Mouse (Mus musculus): ENCODE measurements at regions not wholly inside any gene's neighbourhood (a gene's known extent, or its start where the extent isn't known, plus 50 kb on each side); places are given as distances from the start of the nearest gene placed in this dataset.
A peak's percentile ranks its signal among the peaks of the same experiment; 100 is the strongest.

DNA sequence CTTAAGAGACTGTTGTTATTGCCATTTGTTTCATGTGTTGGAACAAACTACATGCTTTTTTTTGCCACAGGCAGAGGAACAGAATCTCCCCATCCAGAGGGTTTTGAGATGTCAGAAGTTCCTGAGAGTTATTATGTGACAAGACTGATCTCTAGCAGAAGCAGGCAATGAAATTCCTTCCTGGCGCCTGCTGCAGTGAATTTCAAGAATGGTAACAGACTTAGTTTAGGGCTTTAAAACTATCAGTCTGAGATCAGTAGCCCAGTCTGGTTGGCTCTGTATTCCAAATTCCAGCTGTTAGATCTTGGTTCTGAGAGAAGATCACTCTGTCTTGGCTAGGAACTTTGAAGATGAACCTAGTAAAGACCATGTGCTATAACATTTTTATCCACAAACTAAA lies 749.2 kb upstream of the Marcks start:
- DNase-seq (ENCODE audit: low spot score in 2 of 2): no peak
- intact Hi-C loops (cut with DNase I): no loop called here

DNA sequence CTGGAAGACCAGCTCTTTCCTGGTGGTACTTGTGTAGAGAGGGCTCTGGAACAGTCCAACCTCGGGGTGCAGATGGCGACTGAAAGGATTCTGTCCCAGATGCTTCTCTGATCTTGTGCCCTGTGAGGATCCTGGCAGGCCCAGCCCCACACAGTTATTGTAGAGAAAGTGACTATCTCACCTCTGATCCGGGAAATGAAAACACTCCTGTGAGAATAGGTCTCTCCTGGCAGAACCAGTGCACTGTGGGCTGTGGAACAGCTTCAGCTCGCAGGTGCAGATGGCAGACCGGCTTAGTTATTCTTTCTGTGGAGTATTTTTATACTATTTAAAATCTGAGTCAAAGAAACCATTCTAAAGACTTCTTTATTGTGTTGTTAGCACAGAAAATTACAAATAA lies 742.1 kb upstream of the Marcks start:
- intact Hi-C loops (cut with DNase I): no loop called here

DNA sequence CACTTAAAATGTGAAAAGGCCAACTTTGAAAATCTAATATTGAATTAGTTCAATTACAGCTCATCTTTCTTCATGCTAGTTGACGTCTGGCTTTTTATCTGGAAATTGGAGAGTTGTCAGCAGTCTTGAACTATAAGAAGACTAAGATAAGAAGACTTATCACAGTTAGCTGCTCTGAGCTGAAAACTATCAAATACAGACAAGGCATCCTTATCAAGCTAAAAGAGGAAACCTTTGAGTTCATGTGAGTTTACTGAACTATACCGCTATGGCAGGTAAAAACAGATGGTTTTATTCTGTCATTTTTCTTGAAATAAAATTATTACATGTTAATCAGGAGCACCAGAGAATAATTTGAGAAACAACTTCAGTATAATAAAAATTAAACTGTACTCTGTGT lies 735.2 kb upstream of the Marcks start:
- intact Hi-C loops (cut with DNase I): no loop called here
- no peak for DNase-seq (ENCODE audit: low spot score in 2 of 2)

More for the DNA sequence above, 742.1 kb upstream of the Marcks start:
- no peak for DNase-seq (ENCODE audit: low spot score in 2 of 2)

DNA sequence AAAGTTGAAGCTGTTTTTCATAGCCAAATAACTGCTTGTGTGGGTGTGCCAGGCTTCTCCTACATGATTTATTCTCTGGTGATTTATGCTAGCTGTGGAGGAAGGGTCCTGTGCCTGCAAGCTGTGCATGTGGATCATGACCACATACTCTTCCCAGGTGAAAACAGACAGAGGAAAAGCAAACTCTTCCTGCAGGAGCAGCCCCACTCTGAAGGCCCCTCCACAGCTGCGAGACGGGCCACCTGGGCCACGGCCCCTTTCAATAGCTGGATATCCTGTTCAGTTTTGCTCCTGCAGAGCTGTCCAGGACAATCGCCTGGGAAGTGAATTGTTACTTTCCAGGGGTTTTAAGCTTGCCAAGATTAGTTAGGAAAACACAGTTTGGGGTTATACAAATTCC lies 722.3 kb upstream of the Marcks start:
- intact Hi-C loops (cut with DNase I): no loop called here
- no peak for DNase-seq (ENCODE audit: low spot score in 2 of 2)

DNA sequence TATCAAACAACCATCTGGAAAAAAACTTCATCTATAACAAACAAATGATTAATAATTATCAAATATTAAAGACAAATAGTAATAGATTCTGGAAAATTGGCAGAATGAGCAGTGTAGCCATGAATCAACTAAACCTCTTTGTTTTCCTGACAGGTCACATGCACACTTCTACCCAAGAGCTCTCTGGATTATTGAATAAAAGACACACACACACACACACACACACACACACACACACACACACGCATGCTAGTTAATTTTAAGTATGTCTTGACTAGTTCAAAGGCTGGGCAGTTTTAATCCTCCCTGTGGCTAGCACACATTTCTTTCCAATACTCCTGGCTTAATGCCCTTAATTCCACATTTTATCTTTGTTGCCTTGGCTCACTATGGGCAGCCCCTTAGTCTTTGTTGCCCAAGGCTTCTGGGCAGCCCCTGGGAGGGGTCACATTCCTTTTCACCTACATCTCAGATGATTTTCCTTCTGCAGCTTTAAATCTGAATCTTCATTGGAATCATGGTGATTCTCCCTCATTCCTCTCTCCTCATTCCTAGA lies 710.6 kb upstream of the Marcks start:
- DNase-seq (ENCODE audit: low spot score in 2 of 2): no peak
- intact Hi-C loops (cut with DNase I): no loop called here

DNA sequence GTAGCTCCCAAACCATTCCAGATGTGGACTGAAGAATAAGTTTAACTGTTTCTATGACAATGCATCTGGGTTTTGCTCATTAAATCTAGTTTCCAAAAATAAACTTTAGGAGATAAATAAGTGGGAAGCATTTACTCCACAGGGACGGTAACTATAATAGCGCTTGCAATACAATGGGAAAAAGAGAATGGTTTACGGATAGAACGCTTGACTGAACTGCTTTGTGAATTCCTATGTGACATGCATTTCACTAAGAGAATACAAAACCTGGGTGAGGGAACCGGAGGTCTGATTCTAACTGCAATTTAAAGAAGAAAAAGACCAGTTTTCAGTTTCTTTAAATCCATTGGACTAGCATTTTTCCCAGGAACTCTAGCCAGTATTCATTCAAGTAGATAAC lies 704.1 kb upstream of the Marcks start:
- intact Hi-C loops (cut with DNase I): no loop called here
- DNase-seq (ENCODE audit: low spot score in 2 of 2): no peak

DNA sequence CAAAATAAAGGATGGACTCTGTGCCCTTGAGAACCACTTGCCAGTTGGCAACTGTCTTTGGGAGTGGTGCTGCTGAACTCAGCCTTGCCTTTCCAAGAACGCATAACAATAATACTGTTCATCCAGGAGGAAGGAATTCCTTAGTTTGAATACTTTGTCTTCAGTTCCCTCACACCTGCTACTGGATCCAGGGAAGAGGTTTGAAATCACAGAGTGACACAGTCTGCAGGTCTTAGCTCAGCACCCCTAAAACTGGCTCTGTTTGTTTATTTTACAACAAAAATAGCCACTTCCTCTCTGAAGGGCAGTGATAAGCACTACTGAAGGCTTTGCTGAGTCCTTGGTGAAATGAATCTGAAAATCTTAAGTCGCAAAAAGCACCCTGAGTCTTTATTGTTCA lies 703.1 kb upstream of the Marcks start:
- DNase-seq (ENCODE audit: low spot score in 2 of 2): no peak
- intact Hi-C loops (cut with DNase I): no loop called here

DNA sequence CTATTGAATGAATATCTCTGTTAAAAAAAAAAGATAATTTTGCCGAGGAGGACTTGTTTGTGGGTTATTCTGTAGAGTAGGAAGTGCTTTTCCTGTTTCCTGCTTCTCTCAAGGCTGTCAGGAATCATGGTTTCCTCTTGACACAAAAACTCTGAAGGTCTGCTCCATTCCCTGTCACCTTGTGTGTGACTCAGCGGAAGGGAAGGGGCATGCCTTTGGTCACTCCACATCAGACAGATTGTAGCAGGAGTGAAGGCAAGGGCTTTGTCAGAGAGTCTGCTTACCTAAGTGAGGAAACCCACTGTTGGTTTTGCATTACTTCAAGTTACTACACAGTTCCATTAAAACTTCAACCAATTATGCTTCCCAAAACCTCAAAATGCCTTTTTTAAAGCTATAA lies 699.0 kb upstream of the Marcks start:
- intact Hi-C loops (cut with DNase I): no loop called here
- DNase-seq (ENCODE audit: low spot score in 2 of 2): no peak

DNA sequence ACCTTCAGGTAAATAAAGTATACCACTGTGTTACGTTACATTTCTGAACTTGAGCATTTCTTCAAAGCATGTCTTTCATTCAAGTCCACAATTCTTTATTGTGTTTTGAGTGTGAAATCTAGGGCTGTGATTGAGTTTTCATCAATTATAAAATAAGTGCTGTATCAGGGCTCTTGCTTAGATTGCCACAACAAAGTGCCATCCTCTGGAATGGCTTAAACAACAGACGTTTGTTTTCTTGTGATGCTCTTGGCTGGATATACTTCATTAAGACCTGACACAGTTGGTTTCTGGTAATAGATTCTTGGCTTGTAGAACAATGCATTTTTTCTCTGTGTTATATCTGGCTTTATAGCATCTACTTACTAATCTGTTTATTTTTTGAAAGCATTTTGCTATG lies 674.3 kb upstream of the Marcks start:
- no peak for DNase-seq (ENCODE audit: low spot score in 2 of 2)
- intact Hi-C loops (cut with DNase I): no loop called here

DNA sequence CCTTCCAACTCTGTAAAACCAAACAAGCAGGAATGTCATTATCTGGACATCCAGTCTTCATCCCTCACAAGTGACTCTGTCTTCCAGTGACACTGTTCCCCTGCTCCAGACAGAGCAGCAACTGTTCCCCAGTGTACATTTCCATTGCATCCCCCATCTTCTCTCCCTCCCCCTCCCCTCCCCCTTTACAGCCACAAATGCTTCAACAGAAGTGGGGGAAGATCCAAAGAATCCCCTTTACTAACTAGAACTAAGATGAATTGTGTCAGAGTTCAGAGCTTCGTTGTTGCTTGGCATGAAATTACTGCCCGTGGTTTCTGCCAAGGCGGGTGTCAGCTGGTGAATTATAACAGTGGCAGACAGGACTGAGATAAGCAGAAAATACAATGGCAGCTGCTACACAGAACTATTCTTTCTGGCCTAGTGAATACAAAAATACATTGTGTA lies 673.7 kb upstream of the Marcks start:
- peak; percentile 44 to 52 for DNase-seq (ENCODE audit: low spot score in 2 of 2)
- intact Hi-C loops (cut with DNase I): no loop called here

DNA sequence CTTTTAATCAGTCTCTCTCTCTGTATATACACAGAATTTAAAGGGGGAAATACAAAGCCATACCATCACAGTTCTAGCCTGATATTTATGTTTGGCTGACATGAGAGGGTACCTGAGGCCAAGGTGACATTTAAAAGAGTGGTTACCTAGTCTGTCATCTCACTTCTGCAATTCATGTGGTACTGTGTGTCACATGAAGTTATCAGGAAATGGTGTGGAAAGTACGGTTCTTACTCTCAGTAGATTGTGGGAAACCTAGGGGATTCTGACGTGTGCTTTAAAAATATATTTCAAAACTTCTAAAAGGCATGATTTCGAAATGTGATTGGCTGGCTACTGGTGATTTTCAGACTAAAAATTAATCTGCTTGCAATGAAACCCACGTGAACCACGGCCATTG lies 673.1 kb upstream of the Marcks start:
- intact Hi-C loops (cut with DNase I): no loop called here
- no peak for DNase-seq (ENCODE audit: low spot score in 2 of 2)

DNA sequence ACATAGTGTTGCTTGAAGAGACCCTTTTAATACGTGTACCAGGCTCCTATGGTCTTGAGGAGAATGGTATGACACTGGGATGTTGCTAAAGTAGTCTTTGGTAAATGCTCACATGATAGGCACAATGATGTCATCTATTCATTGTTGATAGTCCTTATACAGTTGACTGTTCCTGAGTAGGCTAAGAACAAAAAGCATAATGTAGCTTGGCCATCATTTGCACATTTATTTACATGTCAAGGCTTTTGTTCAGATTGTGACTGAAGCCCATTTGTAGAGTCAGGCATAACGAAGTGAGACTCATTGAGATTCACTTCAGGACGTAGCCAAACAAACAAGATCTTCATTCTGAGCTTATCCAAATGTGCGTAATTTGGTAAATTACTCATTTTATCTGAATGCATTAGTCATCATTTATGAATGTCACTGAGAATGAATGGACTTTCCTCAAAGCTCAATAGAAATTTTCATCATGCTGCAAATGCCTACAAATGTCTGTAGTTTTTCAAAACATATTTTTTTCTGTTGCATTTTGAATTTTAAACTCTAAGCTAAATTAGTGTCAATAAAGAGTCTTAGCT lies 664.6 kb upstream of the Marcks start:
- DNase-seq (ENCODE audit: low spot score in 2 of 2): no peak
- intact Hi-C loops (cut with DNase I): no loop called here

DNA sequence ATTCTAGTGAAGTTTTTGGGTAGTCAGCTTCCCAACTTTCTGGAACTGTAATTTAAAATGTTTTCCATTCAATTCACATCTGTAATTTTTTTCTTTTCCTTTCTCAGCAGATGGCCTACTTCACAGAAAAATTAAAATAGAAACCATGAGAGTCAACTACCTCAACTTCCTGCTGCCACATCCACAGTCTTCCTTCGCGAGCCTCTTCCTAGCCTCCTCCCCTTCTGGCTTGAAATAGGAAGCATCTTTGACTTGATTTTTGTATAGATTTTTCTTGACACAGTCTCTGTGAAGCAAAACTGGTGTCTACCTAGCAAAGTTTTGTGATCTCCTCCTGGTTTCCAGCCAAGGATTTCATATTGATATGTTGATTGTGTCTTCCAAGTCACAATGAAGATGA lies 660.7 kb upstream of the Marcks start:
- intact Hi-C loops (cut with DNase I): no loop called here
- DNase-seq (ENCODE audit: low spot score in 2 of 2): no peak

DNA sequence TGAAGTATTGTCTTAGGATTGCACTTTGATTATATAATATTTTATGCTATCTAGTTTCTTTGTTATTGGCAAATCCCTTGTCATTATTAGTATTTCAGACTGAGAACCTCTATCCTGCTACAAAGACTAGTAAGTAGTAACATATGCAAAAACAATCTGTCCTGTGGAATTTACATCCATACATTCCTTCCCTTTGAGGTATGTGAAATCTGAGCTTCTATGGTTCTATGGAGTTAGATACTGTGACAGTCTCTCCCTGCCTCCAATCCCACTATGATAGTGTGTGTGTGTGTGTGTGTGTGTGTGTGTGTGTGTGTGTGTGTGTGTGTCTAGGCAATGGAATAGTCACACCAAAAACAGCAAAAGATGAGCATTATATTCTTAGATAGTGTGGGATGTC lies 659.6 kb upstream of the Marcks start:
- intact Hi-C loops (cut with DNase I): no loop called here
- DNase-seq (ENCODE audit: low spot score in 2 of 2): no peak

DNA sequence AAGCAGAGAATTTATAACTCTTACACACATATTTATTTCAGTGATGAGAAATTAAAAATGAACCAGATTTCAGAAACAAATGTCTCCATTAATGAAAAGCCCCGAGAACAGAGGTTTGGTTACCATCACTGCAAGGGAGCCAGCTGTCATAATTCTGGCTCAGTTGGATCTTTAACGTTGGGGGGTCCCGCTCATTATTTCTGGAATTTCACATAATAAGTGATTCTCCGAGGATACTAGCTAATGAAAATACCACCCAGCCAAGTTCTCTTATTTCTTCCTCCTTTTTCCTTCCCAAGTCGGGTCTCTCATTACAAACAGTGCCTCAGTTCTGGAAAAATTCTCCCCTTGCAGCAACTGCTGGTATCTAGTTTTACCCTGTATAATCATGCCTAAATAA lies 659.0 kb upstream of the Marcks start:
- DNase-seq (ENCODE audit: low spot score in 2 of 2): no peak
- intact Hi-C loops (cut with DNase I): no loop called here

DNA sequence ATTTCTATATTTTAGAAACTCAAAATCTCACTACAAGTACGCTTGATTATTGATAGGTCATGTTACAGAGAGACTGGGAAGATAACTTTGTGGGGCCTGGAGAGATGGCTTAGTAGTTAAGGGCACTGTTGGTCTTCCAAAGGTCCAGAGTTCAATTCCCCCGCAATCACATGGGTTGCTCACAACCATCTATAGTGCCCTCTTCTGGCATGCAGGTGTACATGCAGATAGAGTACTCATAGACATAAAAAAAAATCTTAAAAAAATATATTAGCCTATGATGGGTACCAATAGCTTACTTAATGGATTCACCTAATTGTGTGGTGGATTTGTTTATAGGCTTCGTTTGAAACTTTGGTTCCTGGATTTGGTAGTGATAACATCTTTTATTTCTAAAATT lies 654.2 kb upstream of the Marcks start:
- no peak for DNase-seq (ENCODE audit: low spot score in 2 of 2)
- intact Hi-C loops (cut with DNase I): no loop called here

DNA sequence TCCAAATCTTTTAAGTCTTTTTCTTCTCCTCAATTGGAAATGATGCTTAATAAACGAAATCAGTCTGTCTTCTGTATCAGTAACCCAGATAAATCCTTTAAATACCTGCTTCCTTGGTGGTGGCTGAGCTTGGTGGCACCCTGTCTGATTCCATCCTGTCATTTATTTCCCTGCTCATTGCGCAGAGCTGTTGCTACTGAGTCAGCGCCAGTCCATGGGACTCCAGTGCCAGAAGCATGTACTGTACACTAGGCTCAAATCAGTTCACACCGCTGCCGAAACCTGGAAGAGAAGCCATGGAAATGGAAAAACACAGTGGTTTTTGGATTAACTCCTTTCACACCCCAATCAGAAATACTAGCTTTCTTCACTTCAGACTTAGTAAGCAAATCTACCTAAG lies 649.3 kb upstream of the Marcks start:
- intact Hi-C loops (cut with DNase I): no loop called here
- DNase-seq (ENCODE audit: low spot score in 2 of 2): no peak

DNA sequence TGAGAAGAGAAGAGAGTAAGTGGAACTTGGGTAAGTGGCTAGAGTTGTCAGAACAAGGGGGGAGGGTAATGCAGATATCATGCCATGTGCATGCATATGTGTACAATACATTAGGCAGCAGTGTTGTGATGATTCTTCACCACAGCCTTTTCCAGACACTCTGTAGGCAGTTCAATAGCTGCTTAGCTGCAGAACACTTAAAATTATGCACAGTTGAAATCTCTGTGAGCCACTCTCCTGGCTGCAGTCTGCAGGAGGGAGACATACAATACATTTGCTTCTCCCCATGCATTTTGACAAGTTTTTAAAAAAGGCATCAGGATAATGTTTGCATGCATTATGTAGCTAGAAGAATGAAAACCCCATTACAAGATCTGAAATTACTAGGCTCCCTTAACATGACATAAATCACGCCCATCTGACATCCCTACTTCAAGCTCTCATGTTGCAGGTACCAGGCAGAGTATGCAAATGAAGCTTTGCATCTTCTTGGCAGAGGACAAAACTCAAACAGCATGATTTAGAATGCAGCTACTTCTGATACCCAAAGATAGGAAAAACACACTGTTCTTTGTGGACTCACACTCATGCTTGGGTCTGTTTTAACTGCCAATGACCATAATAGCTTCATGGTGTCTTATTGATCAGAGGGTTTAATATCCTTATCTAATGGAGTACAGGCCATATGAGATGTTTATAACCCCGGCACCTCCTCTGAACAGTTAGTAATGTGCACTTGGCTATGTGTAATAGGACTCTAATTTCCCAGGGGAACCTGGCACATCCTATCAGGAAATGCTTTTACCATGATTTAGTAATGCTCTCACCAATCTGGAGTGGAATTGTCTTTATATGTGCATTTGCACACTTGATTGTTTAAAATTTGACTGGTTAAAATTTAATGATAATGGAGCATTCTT lies 640.9 kb upstream of the Marcks start:
- peak in 1 of 2 experiments; percentile 3 for DNase-seq (ENCODE audit: low spot score in 2 of 2)
- intact Hi-C loops (cut with DNase I): no loop called here

DNA sequence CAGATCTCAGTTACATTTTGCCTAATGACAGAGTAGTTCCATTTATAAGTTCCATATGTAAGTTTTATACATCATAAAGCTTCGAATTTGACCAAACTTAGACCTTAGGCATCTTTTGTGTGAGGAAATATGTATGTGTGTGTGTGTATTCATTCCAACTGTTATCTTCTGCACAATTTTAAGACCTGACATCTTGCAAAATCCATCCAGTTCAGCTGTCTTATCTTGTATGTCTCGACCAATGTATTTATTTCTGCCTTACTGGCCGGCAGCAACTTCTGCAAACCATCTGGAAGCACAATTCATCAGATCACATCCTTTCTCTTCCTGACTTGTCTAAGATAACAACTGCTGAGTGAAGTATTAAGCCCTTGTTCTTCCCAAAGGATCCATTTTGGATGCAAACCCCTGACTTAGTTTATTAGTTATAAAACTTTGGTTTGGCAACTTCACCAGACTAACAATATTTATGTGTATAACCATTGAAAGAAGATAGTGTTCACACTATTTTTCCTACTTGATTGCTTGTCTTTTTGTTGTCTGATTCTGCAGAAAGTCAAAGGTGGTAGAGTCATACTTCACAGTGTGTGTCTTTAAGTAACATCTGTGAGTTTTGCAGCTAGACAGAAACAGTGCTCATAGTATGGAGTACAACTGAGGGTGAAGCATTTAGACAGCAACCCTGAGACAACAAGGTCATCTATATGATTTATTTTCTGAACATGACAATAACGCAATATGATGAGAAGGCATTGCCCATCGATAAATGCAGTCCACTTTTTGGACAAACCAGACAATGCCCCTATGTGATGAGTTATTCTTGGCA lies 622.0 kb upstream of the Marcks start:
- intact Hi-C loops (cut with DNase I): no loop called here
- DNase-seq (ENCODE audit: low spot score in 2 of 2): no peak

DNA sequence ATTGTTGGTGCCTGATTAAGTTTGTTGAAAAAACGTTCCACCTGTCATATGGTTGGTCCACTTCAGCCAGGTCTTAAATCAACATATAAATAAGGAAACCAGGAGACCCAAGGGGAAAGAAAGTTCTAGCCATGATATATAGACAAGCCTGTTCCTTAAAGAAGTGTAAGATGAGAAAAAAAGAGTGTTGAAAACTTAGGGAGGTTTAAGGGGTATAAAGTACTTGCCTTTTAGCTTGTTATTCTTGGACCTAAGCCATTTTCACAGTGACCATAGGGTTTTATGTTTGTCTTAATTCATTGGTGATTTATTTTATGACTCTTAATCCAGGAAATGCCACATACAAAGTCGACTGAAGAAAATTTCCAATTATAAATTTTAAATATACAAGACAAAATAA lies 602.9 kb upstream of the Marcks start:
- intact Hi-C loops (cut with DNase I): no loop called here
- DNase-seq (ENCODE audit: low spot score in 2 of 2): no peak
